Mouse (Mus musculus): Measurements from ENCODE around the gene 1810046K07Rik.

1810046K07Rik gene

DNA sequence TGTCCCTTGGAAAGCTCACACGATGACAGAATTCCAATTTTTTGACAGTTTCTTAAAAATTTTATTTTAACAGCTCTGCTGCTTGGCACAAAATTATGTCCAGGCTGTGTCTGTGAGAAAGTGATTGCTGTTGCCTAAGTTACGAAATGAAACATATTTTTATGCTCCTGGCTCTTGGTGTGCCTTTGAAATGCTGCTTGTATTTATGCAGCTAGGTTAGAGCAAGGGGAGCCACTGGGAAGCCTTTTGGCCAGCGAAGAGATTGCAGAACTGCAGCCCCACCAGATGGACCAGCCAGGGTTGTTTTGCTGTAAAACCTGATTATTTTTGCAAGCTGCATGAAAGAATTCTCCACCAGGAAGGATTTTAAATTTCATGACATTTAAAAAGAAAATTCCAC, 23.6 kb downstream of the 1810046K07Rik start:
- no peak for DNase-seq (ENCODE audit: low spot score in 2 of 2)

GRCm38 (mm10) chr9:51303980-51304379, 24.7 kb downstream of the 1810046K07Rik start:
- no peak for DNase-seq (ENCODE audit: low spot score in 2 of 2)

DNA sequence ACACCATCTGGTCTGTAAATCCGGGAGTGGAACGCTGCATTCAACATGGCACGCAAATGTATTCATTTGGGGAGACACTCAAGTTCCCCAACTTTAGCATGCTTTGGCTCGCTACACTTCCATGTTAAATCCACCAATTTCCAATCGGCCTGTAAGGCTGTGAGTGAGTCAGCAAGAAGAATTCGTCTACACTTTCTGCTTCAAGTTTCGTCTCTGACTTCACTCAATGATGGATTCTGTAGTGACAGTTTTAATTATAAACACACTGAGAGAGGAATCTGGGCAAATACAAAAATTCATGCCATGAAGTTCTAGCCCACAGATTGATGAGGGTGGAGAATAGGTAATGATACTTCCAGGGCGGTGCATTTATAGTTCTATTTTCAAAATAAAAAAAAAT, 35.2 kb downstream of the 1810046K07Rik start:
- no peak for DNase-seq (ENCODE audit: low spot score in 2 of 2)

DNA sequence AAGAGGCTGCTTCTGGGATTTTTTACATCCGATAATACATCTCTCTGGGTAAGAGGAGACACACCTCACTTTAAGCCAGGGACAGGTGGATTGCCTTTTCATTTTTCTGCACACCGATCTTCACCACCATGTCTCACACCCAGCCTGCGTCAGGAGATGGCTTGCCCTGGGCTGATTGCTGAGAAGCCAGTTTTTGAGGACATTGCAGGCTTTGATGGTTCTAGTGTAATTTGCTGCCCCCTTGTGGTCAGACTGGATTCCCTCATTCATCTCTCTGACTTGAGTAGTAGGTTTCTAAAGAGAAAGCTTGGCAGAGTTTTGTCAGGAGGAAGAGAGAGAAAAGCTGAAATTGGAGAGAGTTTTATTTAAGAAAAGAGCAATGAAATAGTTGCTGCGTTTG, 36.0 kb downstream of the 1810046K07Rik start:
- peak in 1 of 2 experiments; percentile 60 for DNase-seq (ENCODE audit: low spot score in 2 of 2)

DNA sequence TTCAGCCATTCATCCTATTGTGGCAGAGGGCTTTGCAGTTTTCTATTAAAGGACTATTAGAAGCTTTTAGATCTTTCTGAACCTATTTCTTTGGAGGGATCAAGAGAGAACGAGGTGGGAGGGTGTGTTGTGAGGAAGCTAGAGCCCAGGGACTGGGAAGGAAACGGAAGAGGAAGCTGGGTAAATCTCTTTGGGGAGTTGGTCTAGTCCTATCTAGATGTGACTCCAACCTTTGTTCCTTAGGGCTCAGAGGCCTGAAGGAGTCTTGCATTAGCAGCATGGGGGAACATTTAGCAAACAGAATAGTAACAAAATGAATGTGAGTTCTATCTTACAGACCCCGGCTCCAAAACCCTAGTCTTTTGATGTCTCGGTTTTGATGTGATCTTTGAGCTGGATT, 37.7 kb downstream of the 1810046K07Rik start:
- DNase-seq (ENCODE audit: low spot score in 2 of 2): no peak

DNA sequence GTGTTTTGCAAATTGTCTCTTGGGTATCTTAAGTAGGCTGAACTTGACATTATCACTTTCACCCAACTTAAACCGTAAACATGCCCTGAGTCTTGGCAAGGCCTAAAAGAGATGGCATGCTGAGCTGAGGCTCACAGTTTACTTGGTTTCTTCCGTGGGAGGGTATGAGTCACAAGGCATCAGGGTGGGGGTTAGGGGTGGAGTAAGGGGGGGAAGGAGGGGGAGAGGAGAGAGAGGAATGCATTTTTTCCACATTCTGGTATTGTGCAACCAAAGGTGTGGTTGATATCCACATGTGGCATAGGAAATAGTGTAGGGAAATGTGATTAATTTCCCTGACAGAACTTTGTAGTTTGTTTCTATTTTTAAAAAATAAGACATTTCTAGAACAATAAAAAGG, 42.6 kb downstream of the 1810046K07Rik start:
- DNase-seq (ENCODE audit: low spot score in 2 of 2): no peak

DNA sequence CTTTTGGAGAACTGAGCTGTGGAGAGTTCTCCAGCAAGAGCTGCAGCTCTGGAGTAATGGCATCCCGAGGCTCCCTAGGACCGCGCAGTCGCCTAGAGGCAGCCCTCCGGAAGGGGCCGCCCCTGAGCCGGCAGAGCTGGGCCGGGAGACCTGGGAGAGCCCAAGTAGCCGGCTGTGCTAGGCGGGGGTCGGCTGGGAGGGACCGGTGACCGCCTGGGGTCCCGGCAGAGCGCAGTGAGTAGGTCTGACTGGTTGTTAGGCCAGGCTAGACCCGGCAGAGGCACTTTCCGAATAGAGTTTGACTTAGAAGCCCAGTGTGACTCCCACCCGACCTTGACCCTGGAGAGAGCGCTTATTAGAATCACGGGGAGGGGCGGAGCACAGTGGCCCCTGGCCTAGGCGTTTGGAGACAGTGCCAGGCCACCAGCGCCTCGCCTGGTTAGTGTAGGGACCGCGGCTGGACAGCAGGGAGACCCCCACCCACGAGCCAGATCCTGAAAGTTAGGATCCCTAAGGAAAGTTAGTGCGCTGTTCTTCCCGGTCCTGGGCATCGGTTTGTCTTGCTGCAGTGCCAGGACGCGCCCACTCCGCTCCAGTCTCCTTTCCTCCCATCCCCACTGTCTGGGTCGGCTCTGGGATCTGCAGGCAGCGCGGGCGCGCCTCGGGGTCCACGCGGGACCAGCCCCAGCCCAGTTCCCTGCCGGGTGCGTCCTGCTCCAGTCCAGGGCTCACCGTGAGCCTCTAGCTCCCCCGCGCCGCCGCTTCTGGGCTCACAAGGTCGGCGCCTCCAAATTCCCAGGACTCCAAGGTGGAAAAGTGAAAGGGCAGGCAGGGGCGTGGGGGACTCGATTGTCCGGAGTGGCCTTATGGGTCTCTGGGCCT, 50.0 kb downstream of the 1810046K07Rik start, which contains the start of gene Colca2:
Colca2 (minus strand) TSS at position 70 of the 882 bp plus-strand sequence.
- DNase-seq (ENCODE audit: low spot score in 2 of 2): peak in 1 of 2 experiments; percentile 21

DNA sequence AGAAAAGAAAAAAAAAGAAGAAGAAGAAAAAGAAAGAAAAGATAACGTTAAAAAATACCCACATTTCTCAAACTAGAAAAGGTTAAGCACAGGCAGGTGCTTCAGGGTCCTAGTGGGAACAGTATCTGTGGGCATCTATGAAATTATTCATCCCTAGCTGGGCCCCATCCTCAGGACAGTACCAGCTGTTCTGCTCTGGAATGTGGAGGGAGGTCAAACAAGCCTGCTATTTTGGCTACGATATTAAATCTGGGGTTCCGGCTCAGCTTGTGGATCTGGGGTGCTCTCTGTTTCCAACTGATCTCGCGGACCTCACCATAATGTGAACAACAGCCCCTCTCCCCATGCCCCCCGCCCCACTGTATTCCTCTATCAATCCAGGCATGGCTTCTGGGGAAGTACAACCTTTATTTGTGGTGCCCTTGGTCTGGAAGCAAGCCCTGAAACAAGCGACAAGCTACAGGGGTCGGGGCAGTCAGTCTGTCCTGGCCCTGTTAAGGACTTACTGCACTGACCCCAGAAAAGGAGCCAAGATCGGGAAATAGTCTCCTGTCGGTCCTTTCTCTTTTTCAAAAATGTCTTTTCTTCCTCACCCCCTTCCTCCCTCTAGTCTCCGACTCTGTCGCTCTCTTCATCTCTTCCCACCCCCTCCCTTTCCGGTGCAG, 50.8 kb downstream of the 1810046K07Rik start:
- DNase-seq (ENCODE audit: low spot score in 2 of 2): no peak

DNA sequence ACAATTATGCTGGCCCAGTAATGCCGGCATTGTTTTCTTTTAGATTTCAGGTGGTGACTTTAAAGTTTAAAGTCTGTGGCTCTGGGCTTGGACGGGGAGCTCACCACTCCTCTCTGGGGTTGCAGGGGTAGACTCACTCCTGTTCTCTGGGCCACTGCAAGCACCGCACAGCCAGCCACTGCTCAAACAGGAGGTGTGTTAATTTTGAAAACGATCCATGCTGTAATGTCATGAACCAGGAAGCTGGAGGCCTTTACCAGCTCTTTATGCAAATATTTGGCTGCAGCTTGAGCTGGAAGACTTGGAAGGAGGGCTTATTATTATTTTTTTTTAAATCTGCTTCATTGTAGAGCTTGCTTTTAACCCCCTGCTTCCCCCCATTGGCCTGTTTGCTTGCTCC, 54.0 kb downstream of the 1810046K07Rik start:
- no peak for DNase-seq (ENCODE audit: low spot score in 2 of 2)

DNA sequence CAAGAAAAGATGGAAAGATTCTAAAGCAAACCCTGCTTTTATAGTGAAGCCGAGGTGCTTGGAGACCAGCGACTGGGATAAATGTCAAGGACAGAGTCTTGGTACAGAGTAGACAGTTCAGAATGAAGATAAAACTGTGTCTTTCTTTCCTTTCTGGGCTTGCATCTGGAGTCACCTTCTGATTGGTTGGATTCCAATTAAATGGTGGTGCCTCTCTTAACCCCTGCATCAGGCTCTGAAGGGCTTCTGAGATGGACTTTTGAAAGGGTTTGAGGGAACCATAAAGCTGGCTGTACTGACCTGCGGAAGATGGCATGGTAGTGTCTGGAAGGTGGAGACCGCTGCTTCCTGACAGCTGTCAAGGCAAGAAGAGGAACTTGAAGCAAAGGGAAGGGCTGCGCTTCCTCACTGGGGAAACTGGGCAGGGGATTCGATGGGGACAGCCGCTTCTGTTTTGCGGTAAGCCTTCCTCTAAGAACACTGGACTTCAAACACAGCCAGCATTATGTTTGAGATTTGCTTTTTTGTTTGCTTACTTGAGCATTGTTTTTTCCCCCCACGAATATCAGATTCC, 55.0 kb downstream of the 1810046K07Rik start:
- DNase-seq (ENCODE audit: low spot score in 2 of 2): no peak

DNA sequence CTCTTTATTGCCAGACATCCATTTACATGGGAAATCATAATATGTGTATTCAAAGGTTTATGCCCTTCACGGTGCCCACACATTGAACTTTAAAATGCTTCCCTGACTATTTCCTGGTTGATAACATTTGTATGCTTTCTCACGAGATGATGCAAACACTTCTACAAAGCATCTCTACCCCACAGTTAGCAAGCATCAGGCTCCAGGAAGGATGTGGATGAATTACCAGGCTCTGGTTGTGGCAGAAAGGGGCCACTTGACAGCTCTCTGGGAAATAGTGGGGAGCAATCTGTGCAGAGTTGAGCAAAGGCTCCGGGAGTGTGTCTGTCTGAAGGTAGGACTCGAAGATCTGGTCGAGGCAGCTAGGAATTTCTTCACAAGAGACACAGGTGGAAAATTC, 56.6 kb downstream of the 1810046K07Rik start:
- DNase-seq (ENCODE audit: low spot score in 2 of 2): no peak

- no peak for DNase-seq (ENCODE audit: low spot score in 2 of 2)
Measured at GRCm38 (mm10) chr9:51271073-51271472, 57.6 kb downstream of the 1810046K07Rik start.

DNA sequence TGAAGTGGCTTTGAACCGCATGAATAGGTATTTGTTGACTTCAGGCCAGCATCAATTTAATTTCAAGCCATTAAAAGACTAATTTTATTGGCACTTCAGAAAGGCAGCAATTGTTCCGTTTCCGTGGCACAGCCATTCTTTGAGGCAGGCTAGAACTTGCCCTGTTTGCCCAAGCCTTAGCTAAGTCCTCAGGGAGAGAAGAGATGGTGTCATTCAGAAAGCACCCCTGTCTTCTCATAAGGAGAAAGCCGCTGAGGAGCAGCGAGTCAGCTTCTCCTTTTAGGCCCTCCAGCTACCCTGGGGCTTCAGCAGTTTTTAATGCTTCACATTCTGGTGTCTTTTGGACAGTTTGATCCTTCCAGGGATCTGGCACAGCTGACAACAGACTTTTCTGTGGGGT, 59.9 kb downstream of the 1810046K07Rik start:
- DNase-seq (ENCODE audit: low spot score in 2 of 2): no peak

GRCm38 (mm10) chr9:51258426-51258825, 70.3 kb downstream of the 1810046K07Rik start:
- DNase-seq (ENCODE audit: low spot score in 2 of 2): no peak

DNA sequence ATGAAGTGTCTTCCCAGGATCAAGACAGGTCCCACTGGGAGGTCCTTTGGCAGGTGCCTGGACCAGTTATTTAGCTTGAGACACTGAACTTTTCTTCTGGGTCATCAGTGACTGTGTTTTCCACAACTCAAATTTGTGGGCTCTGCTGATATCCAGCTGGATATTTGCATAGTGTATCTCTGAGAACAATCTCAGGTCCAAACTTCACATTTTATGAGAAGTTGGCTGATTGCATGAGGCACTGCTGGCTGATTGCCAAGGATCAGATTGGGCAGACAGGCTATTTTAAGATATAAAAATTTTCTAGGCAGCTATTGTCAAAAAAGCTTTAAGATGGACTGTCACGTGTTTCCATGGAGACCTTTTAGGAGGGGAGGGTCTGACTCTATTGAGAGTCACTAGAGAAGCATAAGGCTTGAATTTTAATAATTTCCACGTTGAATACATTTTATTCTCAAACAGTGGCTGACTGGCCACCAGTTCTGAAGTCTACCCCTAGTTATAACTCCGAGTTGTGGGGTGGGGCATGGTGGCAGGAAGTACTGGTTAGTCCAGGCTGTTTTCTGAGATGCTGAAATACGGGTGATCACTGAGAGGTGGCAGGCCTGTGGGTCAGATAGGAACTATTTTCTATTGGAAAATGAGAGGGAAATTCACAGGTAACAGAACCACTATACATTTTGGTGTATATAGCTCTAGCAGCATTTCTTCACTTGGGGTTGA, 71.8 kb downstream of the 1810046K07Rik start:
- no peak for DNase-seq (ENCODE audit: low spot score in 2 of 2)

All from spleen, postnatal 14 days (tissue).